Mouse (Mus musculus) large intestine, adult 2 months (tissue): ENCODE data around the gene Pamr1. TPM values are rescaled to one million over a fixed set of nuclear protein-coding genes. Genes with fewer than 3 reads are reported as not detected.

Experiments
- DNase-seq: peaks from one replicate; pipeline ENCODE4 v3.0.0-alpha.2; 2012; ENCODE audit warnings: low read depth, low spot score
- WGBS: fragments of 180-500 bp; shearing (Covaris S2); methylation state at CpG from one replicate; pipeline ENCODE4 v1.1.7; 2018; 5-methylcytosine and 5-hydroxymethylcytosine counted together
- polyA plus RNA-seq: library from polyadenylated mRNA; depleted of rRNA; stranded (reverse); fragments of >200 nt; gene quantifications from 2 replicates; pipeline ENCODE4 v1.2.3, GENCODE M21; 2012

Pamr1 gene
- polyA plus RNA-seq, 1 experiment, result 5.5 TPM

GRCm38 (mm10) chr2:102595395-102596130, 45.8 kb downstream of the Pamr1 start:
- 89% methylated on average over 10 of the region's 10 CpGs for WGBS

GRCm38 (mm10) chr2:102598911-102599721, 49.3 kb downstream of the Pamr1 start:
- no peak for DNase-seq
- 76% methylated on average over 2 of the region's 2 CpGs for WGBS

More at GRCm38 (mm10) chr2:102595395-102596130, 45.8 kb downstream of the Pamr1 start:
- DNase-seq, result no peak

GRCm38 (mm10) chr2:102600516-102600915, 50.7 kb downstream of the Pamr1 start:
- DNase-seq, result no peak
- WGBS, result 87% methylated on average over 4 of the region's 4 CpGs

GRCm38 (mm10) chr2:102610485-102610884, 60.7 kb downstream of the Pamr1 start:
- no peak for DNase-seq
- WGBS, result 93% methylated on average over 4 of the region's 4 CpGs

GRCm38 (mm10) chr2:102616637-102617036, 66.8 kb downstream of the Pamr1 start:
- WGBS, result 73% methylated on average over 2 of the region's 2 CpGs
- DNase-seq, result no peak

- DNase-seq, result no peak
- WGBS, result 91% methylated on average over 12 of the region's 12 CpGs
Measured at GRCm38 (mm10) chr2:102620744-102621429, 71.1 kb downstream of the Pamr1 start.

- DNase-seq, result no peak
- 69% methylated on average over 5 of the region's 5 CpGs for WGBS
Measured at GRCm38 (mm10) chr2:102622176-102622575, 72.4 kb downstream of the Pamr1 start.

- no peak for DNase-seq
Measured at GRCm38 (mm10) chr2:102622943-102623342, 73.1 kb downstream of the Pamr1 start.

- WGBS, result 93% methylated on average over 1 of the region's 1 CpGs
Measured at GRCm38 (mm10) chr2:102624538-102624937, 74.7 kb downstream of the Pamr1 start.

GRCm38 (mm10) chr2:102632361-102632760, 82.5 kb downstream of the Pamr1 start:
- no peak for DNase-seq
- WGBS, result 87% methylated on average over 4 of the region's 4 CpGs

More at GRCm38 (mm10) chr2:102624538-102624937, 74.7 kb downstream of the Pamr1 start:
- no peak for DNase-seq

- DNase-seq, result no peak
- 88% methylated on average over 1 of the region's 1 CpGs for WGBS
Measured at GRCm38 (mm10) chr2:102634010-102634409, 84.2 kb downstream of the Pamr1 start.

GRCm38 (mm10) chr2:102635523-102636060, 85.8 kb downstream of the Pamr1 start:
- 84% methylated on average over 3 of the region's 3 CpGs for WGBS
- no peak for DNase-seq

- DNase-seq, result no peak
- WGBS, result 90% methylated on average over 7 of the region's 7 CpGs
Measured at GRCm38 (mm10) chr2:102636116-102636600, 86.3 kb downstream of the Pamr1 start.

- 73% methylated on average over 5 of the region's 5 CpGs for WGBS
- no peak for DNase-seq
Measured at GRCm38 (mm10) chr2:102638140-102638539, 88.3 kb downstream of the Pamr1 start.

GRCm38 (mm10) chr2:102638690-102639089, 88.9 kb downstream of the Pamr1 start:
- DNase-seq, result no peak
- WGBS, result 20% methylated on average over 2 of the region's 2 CpGs

- WGBS, result 75% methylated on average over 10 of the region's 10 CpGs
- no peak for DNase-seq
Measured at GRCm38 (mm10) chr2:102648845-102649500, 99.2 kb downstream of the Pamr1 start.

- 87% methylated on average over 4 of the region's 4 CpGs for WGBS
- DNase-seq, result no peak
Measured at GRCm38 (mm10) chr2:102650322-102650721, 100.5 kb downstream of the Pamr1 start.

GRCm38 (mm10) chr2:102655966-102656725, 106.3 kb downstream of the Pamr1 start:
- DNase-seq, result no peak
- 80% methylated on average over 8 of the region's 8 CpGs for WGBS

GRCm38 (mm10) chr2:102657726-102658125, 107.9 kb downstream of the Pamr1 start:
- DNase-seq, result no peak

More at GRCm38 (mm10) chr2:102657726-102658125, 107.9 kb downstream of the Pamr1 start:
- WGBS, result 48% methylated on average over 7 of the region's 7 CpGs
